Mouse (Mus musculus) hindbrain, embryonic 10.5 days (tissue): ENCODE measurements around the gene March4. TPM values are rescaled to one million over a fixed set of nuclear protein-coding genes. Genes with fewer than 3 reads are reported as not detected.
A peak's percentile ranks its signal among the peaks of the same experiment; 100 is the strongest.

ENCODE experiments used
- DNase-seq: peaks from one replicate; pipeline ENCODE4 v3.0.0-alpha.2; 2017; ENCODE audit warnings: low spot score
- H3K27ac ChIP-seq: fragments of 300-500 bp; sonication (generic); 2 replicates; pipeline ENCODE4 v1.5.1; 2016; ENCODE audit warnings: mild to moderate bottlenecking, moderate library complexity
- H3K27me3 ChIP-seq: fragments of 300-500 bp; sonication (generic); 2 replicates; pipeline ENCODE4 v1.6.1; 2016; ENCODE audit warnings: mild to moderate bottlenecking; ENCODE audit not compliant: poor library complexity, insufficient read depth, severe bottlenecking
- H3K36me3 ChIP-seq: fragments of 300-500 bp; sonication (generic); 2 replicates; pipeline ENCODE4 v1.6.1; 2016; ENCODE audit warnings: mild to moderate bottlenecking, moderate library complexity
- H3K4me1 ChIP-seq: fragments of 300-500 bp; sonication (generic); replicated peaks from 2 replicates; pipeline ENCODE4 v1.6.1; 2016; ENCODE audit warnings: mild to moderate bottlenecking
- H3K4me3 ChIP-seq: fragments of 300-500 bp; sonication (generic); 2 replicates; pipeline ENCODE4 v1.5.1; 2016; ENCODE audit warnings: mild to moderate bottlenecking, moderate library complexity
- H3K9me3 ChIP-seq: fragments of 300-500 bp; sonication (generic); 2 replicates; pipeline ENCODE4 v1.6.1; 2016; ENCODE audit warnings: mild to moderate bottlenecking, moderate library complexity
- WGBS: fragments of 180-500 bp; shearing (Covaris S2); methylation state at CpG from one replicate; pipeline ENCODE4 v1.1.7; 2016; 5-methylcytosine and 5-hydroxymethylcytosine counted together
- polyA plus RNA-seq: library from polyadenylated mRNA; unstranded; fragments of >200 nt; fragmentation: Nextera tagmentation; extraction: Ambion mirVana; gene quantifications from 2 replicates; pipeline ENCODE4 v1.2.1, GENCODE M21; 2016

Gene March4
- polyA plus RNA-seq, 1 experiment from 2014 or later: 0.92 TPM

- H3K27ac ChIP-seq: no peak overlapping the region
- no peaks in the 10 kb centered on the region for H3K9me3 ChIP-seq
- H3K27me3 ChIP-seq: no peaks in the 10 kb centered on the region
- H3K4me3 ChIP-seq: no peak overlapping the region
- no peaks in the 10 kb centered on the region for H3K36me3 ChIP-seq
- DNase-seq: no peak
- 83% methylated on average over 8 of the region's 8 CpGs for WGBS
- H3K4me1 ChIP-seq: no peaks in the 10 kb centered on the region
These were observed 108.2 kb downstream of the March4 start for GRCm38 (mm10) chr1:72428526-72428925.

- no peaks in the 10 kb centered on the region; the same call in 1 of the 2 replicates for H3K27me3 ChIP-seq
- DNase-seq: no peak
- no peak overlapping the region for H3K27ac ChIP-seq
- no peak overlapping the region for H3K4me3 ChIP-seq
- 77% methylated on average over 4 of the region's 4 CpGs for WGBS
- no peaks in the 10 kb centered on the region for H3K9me3 ChIP-seq
- no peaks in the 10 kb centered on the region for H3K4me1 ChIP-seq
- no peaks in the 10 kb centered on the region for H3K36me3 ChIP-seq
These were observed 110.3 kb downstream of the March4 start for GRCm38 (mm10) chr1:72426456-72426855.

GRCm38 (mm10) chr1:72422121-72422520 lies 114.6 kb downstream of the March4 start:
- 90% methylated on average over 4 of the region's 4 CpGs for WGBS
- H3K27ac ChIP-seq: no peak overlapping the region

GRCm38 (mm10) chr1:72420220-72420619 lies 116.5 kb downstream of the March4 start:
- DNase-seq: no peak
- 70% methylated on average over 2 of the region's 2 CpGs for WGBS

More at GRCm38 (mm10) chr1:72422121-72422520, 114.6 kb downstream of the March4 start:
- Histone ChIP-seq H3K36me3 (no peaks in the 10 kb centered on the region), H3K4me1 (peaks cover 10% of the 10 kb centered on the region), H3K9me3 (no peaks in the 10 kb centered on the region), H3K27me3 (no peaks in the 10 kb centered on the region; the same call in 1 of the 2 replicates), H3K4me3 (no peak overlapping the region)
- no peak for DNase-seq

GRCm38 (mm10) chr1:72418744-72419655 lies 117.7 kb downstream of the March4 start:
- no peak for DNase-seq

More at GRCm38 (mm10) chr1:72420220-72420619, 116.5 kb downstream of the March4 start:
- Histone ChIP-seq H3K4me1 (peaks cover 18% of the 10 kb centered on the region), H3K27me3 (no peaks in the 10 kb centered on the region; the same call in 1 of the 2 replicates), H3K9me3 (no peaks in the 10 kb centered on the region), H3K27ac (no peak overlapping the region), H3K4me3 (no peak overlapping the region), H3K36me3 (no peaks in the 10 kb centered on the region)

GRCm38 (mm10) chr1:72414561-72415253 lies 122.0 kb downstream of the March4 start:
- Histone ChIP-seq H3K36me3 (no peaks in the 10 kb centered on the region), H3K27me3 (no peaks in the 10 kb centered on the region), H3K9me3 (no peaks in the 10 kb centered on the region), H3K4me3 (no peak overlapping the region), H3K27ac (peak overlapping the region; percentile 70), H3K4me1 (peaks cover 34% of the 10 kb centered on the region)
- DNase-seq: peak; percentile 53
- WGBS: 29% methylated on average over 8 of the region's 8 CpGs

More at GRCm38 (mm10) chr1:72418744-72419655, 117.7 kb downstream of the March4 start:
- no peak overlapping the region for H3K4me3 ChIP-seq
- no peak overlapping the region for H3K27ac ChIP-seq
- H3K27me3 ChIP-seq: no peaks in the 10 kb centered on the region; the same call in 1 of the 2 replicates
- H3K9me3 ChIP-seq: no peaks in the 10 kb centered on the region
- WGBS: 74% methylated on average over 8 of the region's 8 CpGs
- peaks cover 30% of the 10 kb centered on the region for H3K4me1 ChIP-seq
- no peaks in the 10 kb centered on the region for H3K36me3 ChIP-seq

DNA sequence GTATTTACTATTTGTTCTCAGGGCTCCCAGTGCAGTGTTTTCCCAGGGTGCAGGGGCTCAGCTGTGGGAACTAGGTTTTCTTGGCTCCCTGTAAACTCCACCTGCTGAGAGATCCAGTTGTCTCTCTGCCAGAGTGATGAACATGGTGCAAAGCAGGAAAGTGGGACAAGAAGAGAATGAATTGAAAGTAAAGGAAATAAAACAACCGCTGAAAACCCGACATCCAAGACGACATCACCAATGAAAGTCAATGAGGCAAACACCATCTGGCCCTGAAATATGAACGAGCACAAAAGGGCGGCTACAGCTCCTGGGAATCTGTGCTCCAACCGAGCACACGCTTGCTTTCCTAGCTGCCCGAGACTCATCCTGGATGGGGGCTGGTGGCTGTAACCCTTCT lies 122.6 kb downstream of the March4 start:
- peaks cover 31% of the 10 kb centered on the region for H3K4me1 ChIP-seq
- WGBS: 52% methylated on average over 8 of the region's 8 CpGs
- H3K27me3 ChIP-seq: no peaks in the 10 kb centered on the region
- H3K36me3 ChIP-seq: no peaks in the 10 kb centered on the region
- H3K4me3 ChIP-seq: no peak overlapping the region
- DNase-seq: no peak
- H3K9me3 ChIP-seq: no peaks in the 10 kb centered on the region
- peak overlapping the region; percentile 70 for H3K27ac ChIP-seq

DNA sequence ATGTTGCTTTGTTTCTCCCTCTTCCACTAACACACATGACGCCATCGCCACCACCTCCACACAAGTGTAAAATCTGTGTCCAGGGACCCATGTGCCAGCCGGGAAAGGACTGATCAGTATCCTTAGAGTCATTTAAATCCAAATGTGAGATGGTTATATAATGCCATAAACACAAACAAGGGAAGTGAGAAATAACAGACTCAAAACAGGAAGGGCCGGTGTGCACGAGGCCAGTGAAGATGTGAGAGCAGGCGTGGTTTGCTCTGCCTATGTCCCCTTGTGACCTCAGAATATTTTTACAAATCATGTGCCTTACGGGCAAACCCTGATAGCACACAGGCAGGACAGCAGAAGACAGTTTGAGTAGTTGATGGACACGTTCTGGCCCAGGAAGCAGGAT lies 123.5 kb downstream of the March4 start:
- Histone ChIP-seq H3K9me3 (no peaks in the 10 kb centered on the region), H3K4me3 (no peak overlapping the region), H3K36me3 (no peaks in the 10 kb centered on the region), H3K27ac (no peak overlapping the region), H3K27me3 (no peaks in the 10 kb centered on the region), H3K4me1 (peaks cover 23% of the 10 kb centered on the region)
- 89% methylated on average over 8 of the region's 8 CpGs for WGBS
- DNase-seq: no peak

- DNase-seq: no peak
- no peak overlapping the region for H3K4me3 ChIP-seq
- 93% methylated on average over 8 of the region's 8 CpGs for WGBS
- H3K4me1 ChIP-seq: peaks cover 23% of the 10 kb centered on the region
- no peak overlapping the region for H3K27ac ChIP-seq
- no peaks in the 10 kb centered on the region for H3K9me3 ChIP-seq
- H3K27me3 ChIP-seq: no peaks in the 10 kb centered on the region
- no peaks in the 10 kb centered on the region for H3K36me3 ChIP-seq
These were observed 125.6 kb downstream of the March4 start for GRCm38 (mm10) chr1:72411108-72411507.

GRCm38 (mm10) chr1:72409936-72410335 lies 126.8 kb downstream of the March4 start:
- 90% methylated on average over 5 of the region's 5 CpGs for WGBS
- Histone ChIP-seq H3K27me3 (no peaks in the 10 kb centered on the region), H3K4me3 (no peak overlapping the region), H3K27ac (no peak overlapping the region), H3K9me3 (no peaks in the 10 kb centered on the region), H3K4me1 (peaks cover 13% of the 10 kb centered on the region), H3K36me3 (no peaks in the 10 kb centered on the region)
- DNase-seq: no peak

DNA sequence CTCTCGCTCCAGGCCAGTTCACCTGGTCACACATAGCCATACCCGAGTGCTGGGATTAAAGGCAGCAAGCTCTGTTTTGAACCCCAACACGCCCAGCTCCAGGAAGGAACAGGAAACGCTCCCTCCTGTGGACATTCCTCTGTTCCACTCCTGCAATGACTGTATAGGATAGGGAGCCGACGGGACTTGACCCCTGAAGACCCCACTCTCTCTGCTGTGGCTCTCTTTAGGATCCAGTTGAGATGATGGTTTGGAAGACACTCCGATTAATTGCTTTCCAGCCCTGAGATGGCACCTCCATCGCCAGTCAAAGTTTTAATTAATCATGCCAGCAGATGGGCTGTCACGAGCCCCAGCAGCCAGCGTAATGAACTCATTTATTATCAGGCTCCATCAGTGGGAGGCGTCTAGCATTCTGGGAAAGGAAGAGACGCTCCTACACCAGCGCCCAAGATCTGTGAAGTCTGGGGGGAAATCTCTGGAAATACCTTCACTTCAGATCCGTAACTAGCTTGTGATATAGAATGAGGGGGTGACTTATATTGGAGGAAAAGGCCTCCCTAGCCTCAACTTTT lies 130.1 kb downstream of the March4 start:
- H3K27ac ChIP-seq: no peak overlapping the region
- no peak for DNase-seq
- no peaks in the 10 kb centered on the region for H3K27me3 ChIP-seq
- no peaks in the 10 kb centered on the region for H3K9me3 ChIP-seq
- H3K36me3 ChIP-seq: no peaks in the 10 kb centered on the region
- H3K4me3 ChIP-seq: no peak overlapping the region
- WGBS: 77% methylated on average over 14 of the region's 14 CpGs
- no peaks in the 10 kb centered on the region for H3K4me1 ChIP-seq

DNA sequence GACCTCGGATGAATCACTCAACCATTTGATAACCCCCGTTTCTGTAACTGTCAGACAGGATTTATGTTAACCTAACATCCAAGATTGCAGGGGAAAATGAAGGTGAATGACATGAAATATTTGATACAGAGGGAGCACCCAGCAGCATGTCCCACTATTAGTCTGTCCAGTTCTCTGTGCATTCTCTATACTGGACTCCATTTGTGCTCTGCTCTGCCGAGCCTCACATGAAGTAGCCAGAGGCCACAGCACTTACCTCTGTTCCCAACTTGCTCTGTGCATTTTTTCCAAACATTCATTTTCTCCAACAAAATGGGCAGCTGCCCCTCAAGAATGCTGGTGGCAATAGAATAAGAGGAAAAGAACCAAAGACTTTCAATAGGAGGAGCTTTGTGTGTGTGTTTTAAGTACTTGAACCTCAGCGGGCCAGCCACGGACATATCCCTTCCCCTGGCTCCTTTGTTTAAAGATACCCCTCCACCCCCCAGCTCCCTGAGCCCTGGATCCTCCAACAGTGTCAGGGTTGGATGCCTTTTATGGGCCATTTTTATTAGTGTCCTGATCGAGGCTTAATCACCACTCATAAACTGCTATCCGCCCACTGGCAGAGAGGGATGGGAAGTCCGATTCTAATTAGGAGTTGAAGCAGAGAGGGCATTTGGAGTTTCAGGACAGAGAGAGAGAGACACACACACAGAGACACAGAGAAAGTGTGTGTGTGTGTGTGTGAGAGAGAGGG lies 135.2 kb downstream of the March4 start:
- Histone ChIP-seq H3K4me1 (no peaks in the 10 kb centered on the region), H3K36me3 (peaks cover 16% of the 10 kb centered on the region), H3K4me3 (no peak overlapping the region), H3K27me3 (no peaks in the 10 kb centered on the region), H3K27ac (no peak overlapping the region), H3K9me3 (no peaks in the 10 kb centered on the region)
- DNase-seq: no peak
- WGBS: 83% methylated on average over 8 of the region's 8 CpGs
